Mouse (Mus musculus) neural tube, embryonic 11.5 days (tissue): Measurements from ENCODE around the gene Akr1b10. TPM values are rescaled to one million over a fixed set of nuclear protein-coding genes. Genes with fewer than 3 reads are reported as not detected.

ENCODE experiments used
- ATAC-seq: fragments of 200-750 bp; cut with Nextera tagmentation; 2 replicates; pipeline ENCODE4 v1.8.0; 2017; ENCODE audit warnings: moderate number of reproducible peaks, mild to moderate bottlenecking, moderate TSS enrichment, moderate library complexity; ENCODE audit not compliant: insufficient read depth, low FRiP score, low TSS enrichment
- DNase-seq: peaks from one replicate; pipeline ENCODE4 v3.0.0-alpha.2; 2015; ENCODE audit warnings: low spot score
- H3K27ac ChIP-seq: fragments of 300-500 bp; sonication (generic); 2 replicates; pipeline ENCODE4 v1.5.1; 2014; ENCODE audit warnings: low read depth, mild to moderate bottlenecking, low read length
- H3K27me3 ChIP-seq: fragments of 300-500 bp; sonication (generic); 2 replicates; pipeline ENCODE4 v1.6.1; 2014; ENCODE audit warnings: mild to moderate bottlenecking, low read length, mixed read lengths; ENCODE audit not compliant: control insufficient read depth, insufficient read depth
- H3K36me3 ChIP-seq: fragments of 300-500 bp; sonication (generic); 2 replicates; pipeline ENCODE4 v1.6.1; 2014; ENCODE audit warnings: mild to moderate bottlenecking, low read length, moderate library complexity, mixed read lengths; ENCODE audit not compliant: control insufficient read depth, insufficient read depth
- H3K4me1 ChIP-seq: fragments of 300-500 bp; sonication (generic); 2 replicates; pipeline ENCODE4 v1.6.1; 2014; ENCODE audit warnings: low read length, mixed read lengths; ENCODE audit not compliant: control insufficient read depth, insufficient read depth
- H3K4me2 ChIP-seq: fragments of 300-500 bp; sonication (generic); 2 replicates; pipeline ENCODE4 v1.6.1; 2014; ENCODE audit warnings: low read depth, mild to moderate bottlenecking, moderate library complexity
- H3K4me3 ChIP-seq: fragments of 300-500 bp; sonication (generic); 2 replicates; pipeline ENCODE4 v1.5.1; 2014; ENCODE audit warnings: low read depth, low read length
- H3K9ac ChIP-seq: fragments of 300-500 bp; sonication (generic); 2 replicates; pipeline ENCODE4 v1.6.1; 2014; ENCODE audit warnings: mild to moderate bottlenecking, low read length
- H3K9me3 ChIP-seq: fragments of 300-500 bp; sonication (generic); 2 replicates; pipeline ENCODE4 v1.6.1; 2016; ENCODE audit warnings: low read length; ENCODE audit not compliant: control insufficient read depth
- WGBS: fragments of 180-500 bp; shearing (Covaris S2); extraction: QIAGEN DNeasy Blood & Tissue Kit; methylation state at CpG from one replicate; pipeline ENCODE4 v1.1.7; 2014; 5-methylcytosine and 5-hydroxymethylcytosine counted together
- polyA plus RNA-seq: library from polyadenylated mRNA; unstranded; fragments of >200 nt; fragmentation: Nextera tagmentation; extraction: Ambion mirVana; gene quantifications from 2 replicates; pipeline ENCODE4 v1.2.1, GENCODE M21; 2014

The Akr1b10 gene
- 15.1 and 15.3 TPM in 2 replicates for polyA plus RNA-seq

DNA sequence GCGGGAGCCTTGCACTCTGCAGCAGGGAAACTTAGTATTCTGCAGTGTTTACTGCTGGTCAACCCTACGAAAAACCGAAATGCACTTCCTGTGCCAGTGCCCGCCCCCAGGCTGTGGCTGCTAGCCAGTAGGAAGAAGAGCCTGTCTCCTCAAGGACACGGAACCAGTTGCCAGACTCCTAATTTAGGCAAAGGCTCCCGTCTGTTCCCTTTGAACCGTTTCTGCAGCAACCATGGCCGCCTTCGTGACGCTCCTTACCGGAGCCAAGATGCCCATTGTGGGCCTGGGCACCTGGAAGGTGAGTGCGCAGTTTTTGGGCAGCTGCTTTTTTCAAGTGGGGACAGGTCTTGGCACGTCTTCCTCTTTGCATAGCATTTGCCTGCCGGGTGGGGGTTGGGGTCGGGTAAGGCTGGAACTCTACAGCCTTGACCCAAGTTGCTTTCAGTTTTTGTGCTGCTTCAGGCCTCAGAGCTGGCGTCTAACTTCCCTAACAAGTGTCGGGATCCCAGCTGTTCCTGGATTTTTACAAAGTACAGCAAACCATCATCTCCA, at the start of gene Akr1b10:
Gene Akr1b10 (plus strand): TSS at position 109 of the 552 bp plus-strand sequence.
- peak within 1 kb of the TSS; percentile 55 for H3K9ac ChIP-seq
- no peaks in the 10 kb centered on the region for H3K36me3 ChIP-seq
- no peaks in the 10 kb centered on the region for H3K27me3 ChIP-seq
- ATAC-seq (no peak), DNase-seq (peak; percentile 63)
- no peak within 1 kb of the TSS for H3K27ac ChIP-seq
- WGBS: 1% methylated on average over 17 of the region's 17 CpGs
- H3K4me3 ChIP-seq: peak within 1 kb of the TSS; percentile 39
- H3K4me1 ChIP-seq: 0 out of 2 replicates have a peak, but pooled peaks cover 7% of the 10 kb centered on the region
- no peaks in the 10 kb centered on the region for H3K9me3 ChIP-seq
- H3K4me2 ChIP-seq: peak within 1 kb of the TSS; percentile 71

- no peak for DNase-seq
- Histone ChIP-seq H3K4me2 (no peak overlapping the region), H3K9ac (no peak overlapping the region), H3K27me3 (no peaks in the 10 kb centered on the region), H3K4me3 (no peak overlapping the region), H3K36me3 (no peaks in the 10 kb centered on the region), H3K4me1 (no peaks in the 10 kb centered on the region), H3K27ac (no peak overlapping the region), H3K9me3 (no peaks in the 10 kb centered on the region)
- WGBS: 90% methylated on average over 5 of the region's 5 CpGs
- ATAC-seq: no peak
These were observed 49.3 kb upstream of the Akr1b10 start for GRCm38 (mm10) chr6:34334673-34335072.

- H3K9ac ChIP-seq: no peak overlapping the region
- 81% methylated on average over 2 of the region's 2 CpGs for WGBS
- H3K4me1 ChIP-seq: no peaks in the 10 kb centered on the region
- no peak for DNase-seq
- no peak overlapping the region for H3K27ac ChIP-seq
- H3K4me3 ChIP-seq: no peak overlapping the region
- H3K36me3 ChIP-seq: no peaks in the 10 kb centered on the region
- H3K27me3 ChIP-seq: no peaks in the 10 kb centered on the region
- ATAC-seq: no peak
- H3K4me2 ChIP-seq: no peak overlapping the region
- no peaks in the 10 kb centered on the region for H3K9me3 ChIP-seq
These were observed 46.2 kb upstream of the Akr1b10 start for GRCm38 (mm10) chr6:34337799-34338198.

- H3K27me3 ChIP-seq: no peaks in the 10 kb centered on the region
- WGBS: 92% methylated on average over 4 of the region's 4 CpGs
- DNase-seq: no peak
These were observed 42.0 kb upstream of the Akr1b10 start for GRCm38 (mm10) chr6:34341991-34342390.

DNA sequence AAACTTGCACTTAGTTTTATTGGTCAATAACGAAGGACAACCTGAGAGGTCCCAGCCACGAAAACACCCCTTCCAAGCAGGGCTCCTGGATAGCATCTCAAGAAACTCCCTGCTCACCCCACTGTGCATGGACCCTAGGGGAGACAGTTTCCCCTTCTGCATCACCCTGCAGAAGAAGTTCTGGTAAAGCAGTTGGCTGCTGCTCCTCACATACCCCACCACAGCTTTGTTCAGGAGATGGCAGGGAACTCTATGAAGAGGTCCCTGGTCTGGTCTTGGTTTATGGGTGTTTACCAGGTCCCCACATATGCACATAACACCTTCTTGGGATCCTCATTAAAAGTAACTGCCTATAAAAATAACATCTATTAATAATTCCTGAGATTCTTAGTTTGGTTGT, 41.5 kb upstream of the Akr1b10 start:
- no peak overlapping the region for H3K9ac ChIP-seq
- no peak for ATAC-seq
- H3K4me3 ChIP-seq: no peak overlapping the region
- no peaks in the 10 kb centered on the region for H3K27me3 ChIP-seq
- WGBS: 81% methylated on average over 2 of the region's 2 CpGs
- H3K9me3 ChIP-seq: no peaks in the 10 kb centered on the region
- no peak for DNase-seq
- no peak overlapping the region for H3K27ac ChIP-seq
- H3K4me2 ChIP-seq: no peak overlapping the region
- no peaks in the 10 kb centered on the region for H3K4me1 ChIP-seq
- H3K36me3 ChIP-seq: no peaks in the 10 kb centered on the region

More at GRCm38 (mm10) chr6:34341991-34342390, 42.0 kb upstream of the Akr1b10 start:
- Histone ChIP-seq H3K36me3 (no peaks in the 10 kb centered on the region), H3K9ac (no peak overlapping the region), H3K4me1 (no peaks in the 10 kb centered on the region), H3K4me2 (no peak overlapping the region), H3K9me3 (no peaks in the 10 kb centered on the region), H3K27ac (no peak overlapping the region), H3K4me3 (no peak overlapping the region)
- ATAC-seq: no peak

GRCm38 (mm10) chr6:34343426-34343825, 40.6 kb upstream of the Akr1b10 start:
- H3K4me3 ChIP-seq: no peak overlapping the region
- no peaks in the 10 kb centered on the region for H3K36me3 ChIP-seq
- no peaks in the 10 kb centered on the region for H3K4me1 ChIP-seq
- H3K9me3 ChIP-seq: no peaks in the 10 kb centered on the region
- DNase-seq (no peak), ATAC-seq (no peak)
- H3K27ac ChIP-seq: no peak overlapping the region
- H3K27me3 ChIP-seq: no peaks in the 10 kb centered on the region
- H3K4me2 ChIP-seq: no peak overlapping the region
- no peak overlapping the region for H3K9ac ChIP-seq
- 83% methylated on average over 6 of the region's 6 CpGs for WGBS

- no peak overlapping the region for H3K27ac ChIP-seq
- no peak overlapping the region for H3K9ac ChIP-seq
- H3K27me3 ChIP-seq: no peaks in the 10 kb centered on the region
- no peak overlapping the region for H3K4me3 ChIP-seq
- H3K36me3 ChIP-seq: no peaks in the 10 kb centered on the region
- no peak overlapping the region for H3K4me2 ChIP-seq
- H3K9me3 ChIP-seq: no peaks in the 10 kb centered on the region
- no peak for ATAC-seq
- WGBS: 43% methylated on average over 10 of the region's 10 CpGs
- H3K4me1 ChIP-seq: no peaks in the 10 kb centered on the region
- no peak for DNase-seq
These were observed 39.7 kb upstream of the Akr1b10 start for GRCm38 (mm10) chr6:34344135-34344850.

- Histone ChIP-seq H3K36me3 (no peaks in the 10 kb centered on the region), H3K27me3 (no peaks in the 10 kb centered on the region), H3K9me3 (no peaks in the 10 kb centered on the region), H3K4me1 (no peaks in the 10 kb centered on the region), H3K4me2 (0 out of 2 replicates have a peak overlapping the region, but pooled peaks have one; percentile 3), H3K27ac (no peak overlapping the region), H3K9ac (no peak overlapping the region), H3K4me3 (no peak overlapping the region)
- ATAC-seq (no peak), DNase-seq (peak; percentile 56)
- 24% methylated on average over 9 of the region's 9 CpGs for WGBS
These were observed 39.1 kb upstream of the Akr1b10 start for GRCm38 (mm10) chr6:34344935-34345334.
